Mouse (Mus musculus): Measurements from ENCODE around the gene Angptl1. TPM values are rescaled to one million over a fixed set of nuclear protein-coding genes. Genes with fewer than 3 reads are reported as not detected.

Gene Angptl1
- total RNA-seq (2015; ENCODE audit: low replicate concordance) (not detected in 2 replicates), total RNA-seq (2017; ENCODE audit: low replicate concordance) (not detected in 2 replicates)

DNA sequence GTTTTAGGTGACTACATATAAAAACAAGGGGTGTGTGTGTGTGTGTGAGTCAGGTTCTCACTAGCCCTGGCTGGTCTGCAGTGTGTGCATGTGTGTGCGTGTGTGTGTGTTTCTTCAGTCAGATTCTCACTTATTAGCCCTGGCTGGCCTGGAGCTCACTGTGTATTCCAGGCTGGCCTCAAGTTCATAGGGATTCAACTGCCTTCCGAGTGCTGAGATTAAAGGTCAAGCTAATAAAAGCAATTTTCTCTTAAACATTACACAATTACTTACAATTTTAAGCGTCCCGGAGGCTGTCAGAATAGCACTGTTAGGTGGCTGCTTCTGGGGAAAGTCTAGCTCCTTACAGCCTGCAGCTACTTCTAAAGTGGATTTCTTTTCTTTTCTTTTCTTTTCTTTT is at the start of gene Angptl1:
Angptl1 (plus strand) TSS at position 386 of the 400 bp plus-strand sequence.
- ATAC-seq (replicated peaks; ENCODE audit: low FRiP score, poor library complexity, severe bottlenecking): no peak

DNA sequence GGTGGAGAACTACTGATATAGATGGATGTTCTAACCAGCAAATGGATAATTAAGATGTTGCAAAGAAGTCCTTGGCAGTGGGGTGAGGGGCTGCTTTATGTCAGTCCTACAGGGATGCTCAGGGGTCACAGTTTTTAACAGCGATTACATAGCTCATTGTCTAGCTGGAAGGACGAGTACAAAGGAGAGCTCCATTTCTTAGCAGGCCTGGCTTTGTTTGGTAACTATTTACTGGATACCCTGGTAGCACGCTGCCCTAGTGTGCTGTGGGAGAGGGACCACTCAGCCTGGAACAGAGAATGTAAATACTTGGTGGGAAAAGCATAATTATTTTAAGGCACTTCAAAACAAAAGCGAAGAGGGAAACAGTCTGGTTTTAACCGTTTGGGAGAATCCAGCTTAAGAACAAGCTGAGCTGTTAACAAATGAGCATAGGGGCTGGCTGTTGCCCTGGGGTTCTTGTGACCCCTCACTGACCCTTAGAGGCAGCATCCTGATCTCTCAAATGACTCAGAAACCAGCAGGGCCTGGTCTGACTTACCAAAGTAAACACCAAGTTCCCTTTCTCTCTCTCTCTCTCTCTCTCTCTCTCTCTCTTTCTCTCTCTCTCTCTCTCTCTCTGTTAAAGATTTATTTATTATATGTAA is 48.4 kb upstream of the Angptl1 start:
- no peak for ATAC-seq (replicated peaks; ENCODE audit: low FRiP score, poor library complexity, severe bottlenecking)

DNA sequence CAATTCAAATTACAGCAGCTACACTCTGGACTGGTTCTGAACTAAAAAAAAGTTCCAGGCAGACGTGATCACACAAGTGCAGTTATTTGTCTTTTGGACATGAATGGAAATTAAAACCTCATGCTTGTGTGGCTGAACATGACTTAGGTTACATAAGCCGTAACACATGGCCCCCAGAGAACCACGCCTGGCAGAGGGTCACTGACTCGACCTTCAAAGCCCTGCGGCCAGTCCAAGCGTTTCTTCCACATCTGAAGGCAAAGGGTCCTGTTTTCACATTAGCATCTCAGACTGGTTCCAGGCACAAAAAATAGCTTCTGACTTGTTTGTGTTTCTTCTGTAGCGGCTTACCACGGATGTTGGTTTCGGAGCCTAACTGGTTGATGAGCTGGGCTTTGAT is 42.1 kb upstream of the Angptl1 start:
- ATAC-seq (replicated peaks; ENCODE audit: low FRiP score, poor library complexity, severe bottlenecking): no peak

DNA sequence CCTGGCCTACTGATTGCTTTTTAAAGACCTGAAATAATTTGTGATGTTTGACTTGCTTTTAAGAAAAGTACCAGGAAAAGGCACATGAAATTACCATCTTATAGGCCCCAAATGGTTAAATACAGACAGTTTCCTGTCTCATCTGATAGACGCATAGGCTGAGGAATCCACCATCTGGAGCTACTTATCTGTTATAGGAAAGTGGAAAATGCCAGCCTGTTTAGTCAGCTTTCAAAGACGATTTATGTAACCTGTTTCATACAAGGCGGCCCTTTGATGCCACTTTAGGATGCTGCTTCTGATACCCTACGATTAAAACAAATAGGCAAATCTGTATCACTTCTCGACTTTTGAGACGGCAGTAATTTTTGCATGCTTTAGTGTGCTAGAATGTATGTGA is 37.1 kb upstream of the Angptl1 start:
- ATAC-seq (replicated peaks; ENCODE audit: low FRiP score, poor library complexity, severe bottlenecking): no peak

DNA sequence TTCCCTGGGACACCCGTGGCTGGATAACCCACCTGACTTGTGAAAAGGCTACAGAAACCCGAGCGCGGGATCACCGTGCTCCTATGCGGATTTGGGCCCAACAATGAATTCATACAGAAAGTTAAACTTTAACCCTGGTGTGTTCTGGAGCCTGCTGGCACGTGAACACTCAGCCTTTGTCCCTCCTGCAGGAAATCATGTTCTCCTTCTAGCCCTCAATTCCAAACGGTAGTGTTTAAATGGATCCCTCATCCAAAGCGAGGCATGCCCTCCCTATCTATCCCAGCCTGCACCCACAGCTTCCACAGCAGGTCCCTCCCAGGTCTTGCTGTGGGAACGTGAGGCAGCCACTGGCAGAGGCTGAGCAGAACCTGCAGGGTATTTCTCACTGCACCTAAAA is 30.0 kb upstream of the Angptl1 start:
- ATAC-seq (replicated peaks; ENCODE audit: low FRiP score, poor library complexity, severe bottlenecking): no peak

DNA sequence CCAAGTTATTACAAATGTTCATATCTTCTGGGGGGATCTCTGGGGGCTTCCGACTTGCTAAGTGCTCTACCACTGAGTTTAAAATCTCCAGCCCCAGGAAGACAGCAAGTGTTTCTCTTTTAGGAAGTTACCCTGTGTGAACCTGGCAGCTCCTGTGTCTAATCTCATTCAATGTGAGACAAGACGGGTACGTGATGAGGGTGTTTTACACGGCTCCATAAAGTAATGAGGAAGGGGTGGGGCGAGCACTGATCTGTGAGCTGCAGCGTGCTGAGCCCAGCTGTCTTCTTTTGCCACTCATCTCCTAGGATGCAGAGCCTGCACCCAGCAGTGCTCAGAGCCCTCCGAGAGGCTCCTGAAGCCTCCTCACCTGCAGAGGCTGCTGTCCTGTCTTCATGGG is 26.4 kb upstream of the Angptl1 start:
- ATAC-seq (replicated peaks; ENCODE audit: low FRiP score, poor library complexity, severe bottlenecking): no peak

DNA sequence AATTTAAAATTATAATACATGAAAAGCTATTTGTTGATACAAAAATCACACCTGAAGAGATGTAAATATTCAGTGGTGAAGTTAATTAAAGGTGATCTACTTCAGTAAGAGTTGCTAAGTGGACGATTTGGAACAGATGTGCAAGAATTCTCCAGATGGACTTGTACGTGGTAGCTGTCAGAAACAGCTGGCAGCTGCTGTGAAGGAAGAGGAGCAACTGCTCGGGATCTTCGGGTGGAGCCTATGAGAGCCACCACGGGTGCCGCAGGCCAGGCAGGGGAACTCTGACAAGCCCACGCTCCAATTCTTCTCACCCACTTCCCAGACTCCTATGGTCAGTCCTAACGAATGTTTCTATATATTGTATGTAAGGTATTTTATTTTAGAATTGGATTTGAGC is 25.6 kb upstream of the Angptl1 start:
- no peak for ATAC-seq (replicated peaks; ENCODE audit: low FRiP score, poor library complexity, severe bottlenecking)

DNA sequence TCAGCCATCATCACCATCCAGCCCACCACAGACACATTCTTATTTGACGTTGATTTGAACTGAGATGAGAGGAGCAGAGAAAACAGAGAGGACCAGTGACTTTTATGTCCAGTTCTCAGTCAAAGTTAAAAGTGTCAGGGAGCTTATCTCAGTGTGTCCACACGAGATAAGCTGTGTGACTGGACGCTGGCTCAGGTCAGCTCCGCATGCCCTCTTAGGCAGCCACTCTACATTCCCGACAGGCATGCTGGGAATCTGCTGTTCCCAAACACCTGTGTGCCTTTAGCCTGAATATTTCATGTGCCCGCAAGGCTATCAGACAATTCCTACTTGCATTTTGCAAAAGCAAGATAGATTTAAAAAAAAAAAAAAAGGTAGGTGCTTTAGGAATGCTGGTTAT is 24.9 kb upstream of the Angptl1 start:
- no peak for ATAC-seq (replicated peaks; ENCODE audit: low FRiP score, poor library complexity, severe bottlenecking)

DNA sequence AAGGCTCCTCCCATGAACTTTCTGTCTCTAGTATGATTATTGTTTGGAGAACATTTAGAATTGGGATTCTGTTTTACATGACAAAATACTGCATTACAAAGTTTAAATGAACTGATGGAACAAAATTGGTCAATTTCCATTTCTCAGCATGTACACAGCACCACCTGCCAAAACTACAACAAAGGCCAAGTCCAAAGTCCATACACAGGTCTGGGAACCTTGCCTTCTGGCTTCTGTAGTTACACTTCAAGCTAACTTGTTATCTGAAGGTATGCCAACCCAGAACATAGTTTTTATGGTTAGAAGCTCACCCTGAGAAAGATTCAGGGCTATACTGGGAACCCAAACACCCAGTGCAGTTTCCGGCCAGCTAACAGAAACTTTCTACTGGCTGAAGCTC is 19.1 kb upstream of the Angptl1 start:
- no peak for ATAC-seq (replicated peaks; ENCODE audit: low FRiP score, poor library complexity, severe bottlenecking)

DNA sequence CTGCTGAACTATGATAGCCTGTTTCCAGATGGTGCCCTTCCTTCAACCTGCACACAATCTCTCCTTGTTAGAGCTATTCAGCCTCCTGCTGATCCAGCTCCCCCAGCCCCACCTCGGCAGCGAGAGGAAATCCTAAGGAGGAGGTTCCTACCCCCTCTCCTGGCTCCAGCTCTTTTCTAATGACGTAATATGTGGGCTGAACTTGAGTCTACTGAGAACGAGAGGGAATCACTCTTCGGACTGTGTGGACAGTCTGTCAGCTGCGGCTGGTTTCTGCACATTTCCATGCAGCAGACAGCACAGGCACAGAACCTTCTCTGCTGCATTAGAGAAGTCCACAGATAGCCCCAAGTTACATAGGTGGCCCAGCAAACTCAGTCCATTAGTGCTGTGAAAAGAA is 333 bp downstream of the Angptl1 start:
- no peak for ATAC-seq (replicated peaks; ENCODE audit: low FRiP score, poor library complexity, severe bottlenecking)

DNA sequence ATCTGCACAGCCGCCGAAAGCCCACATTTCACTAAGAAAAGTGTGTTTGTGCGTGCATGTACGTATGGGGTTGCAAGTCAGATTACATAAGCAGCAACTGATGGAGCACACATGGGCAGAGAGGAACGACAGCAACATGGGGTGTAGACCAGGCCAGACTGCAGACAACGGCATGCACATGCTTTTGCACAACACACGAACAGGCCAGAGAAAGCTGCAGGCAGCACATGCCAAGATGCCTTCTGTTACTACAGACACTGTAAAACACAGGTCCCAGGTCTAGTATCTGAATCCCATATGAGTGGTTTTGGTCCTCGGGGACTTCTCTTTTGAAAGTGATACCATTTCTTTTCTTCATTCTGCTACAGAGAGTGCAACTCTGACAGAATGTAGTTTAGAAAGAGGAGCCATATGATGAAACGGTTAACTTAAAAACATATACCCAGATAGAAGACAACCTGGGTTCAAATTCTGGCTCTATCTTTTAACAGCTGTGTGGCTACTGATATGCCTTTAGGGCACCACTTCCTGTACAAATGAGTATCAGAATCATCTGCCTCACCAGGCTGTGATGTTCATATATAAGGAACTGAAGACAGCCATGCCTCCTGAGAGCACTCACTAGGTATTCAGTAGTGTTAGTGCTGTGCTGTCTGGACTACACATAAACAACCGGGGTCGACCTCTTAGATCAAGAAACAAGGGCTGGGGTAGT is 3.4 kb downstream of the Angptl1 start:
- ATAC-seq (replicated peaks; ENCODE audit: low FRiP score, poor library complexity, severe bottlenecking): no peak; the same call in 1 of the 2 replicates

DNA sequence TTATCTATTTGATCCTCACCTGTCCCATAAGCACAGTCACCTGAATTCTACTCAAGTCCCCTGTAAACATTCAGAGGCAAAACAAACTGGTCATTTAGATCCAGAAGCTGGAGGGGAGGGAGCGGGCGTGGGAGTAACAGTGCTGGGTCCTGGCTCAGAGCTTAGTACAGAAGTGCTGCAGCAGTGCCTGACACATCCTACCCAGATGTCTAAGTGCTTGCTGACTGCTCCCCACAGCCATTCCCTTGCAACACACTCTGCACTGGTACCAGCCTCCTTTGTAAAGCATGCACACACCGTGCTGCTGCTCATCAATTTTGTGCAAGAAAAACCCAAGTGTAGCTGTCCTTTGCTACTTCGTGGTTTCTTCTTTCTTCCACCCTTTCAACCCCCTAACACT is 8.7 kb downstream of the Angptl1 start:
- ATAC-seq (replicated peaks; ENCODE audit: low FRiP score, poor library complexity, severe bottlenecking): no peak

DNA sequence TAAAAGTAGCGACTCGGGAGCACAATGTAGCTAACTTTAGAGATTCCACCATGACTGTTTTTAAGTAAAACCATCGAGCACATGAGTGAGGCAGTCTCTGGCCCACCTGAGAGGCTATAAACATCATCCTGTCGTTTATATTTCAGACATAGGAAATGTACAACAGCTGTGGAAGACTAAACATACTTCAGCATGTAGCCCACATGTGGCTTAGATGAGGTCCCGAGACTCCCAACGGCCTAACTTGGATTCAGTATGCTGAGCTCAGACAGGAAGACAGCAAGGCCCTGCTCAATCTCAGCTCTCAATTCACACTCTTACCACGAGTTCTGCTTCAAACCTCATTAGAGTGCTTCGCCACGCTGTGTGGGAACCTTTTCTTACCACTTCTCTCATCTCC is 14.0 kb downstream of the Angptl1 start:
- no peak for ATAC-seq (replicated peaks; ENCODE audit: low FRiP score, poor library complexity, severe bottlenecking)

DNA sequence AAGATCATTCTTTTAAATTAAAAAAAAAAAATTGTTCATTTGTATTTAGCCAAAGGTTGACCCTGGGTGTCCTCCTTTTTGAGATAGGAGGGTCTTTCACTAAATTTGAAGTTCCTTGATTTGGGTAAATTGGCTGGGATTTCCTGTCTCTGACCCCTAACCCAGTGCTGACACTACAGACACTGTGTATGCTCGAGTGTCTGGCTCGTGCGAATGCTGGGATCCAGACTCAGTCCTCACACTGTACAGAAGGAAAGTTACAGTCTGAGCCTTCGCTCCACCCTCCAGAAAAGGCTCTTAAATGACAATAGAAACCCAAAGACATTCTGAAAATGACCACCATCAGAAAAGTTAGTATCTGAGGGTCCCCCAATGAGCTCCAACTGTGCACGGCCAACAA is 14.5 kb downstream of the Angptl1 start:
- no peak for ATAC-seq (replicated peaks; ENCODE audit: low FRiP score, poor library complexity, severe bottlenecking)

DNA sequence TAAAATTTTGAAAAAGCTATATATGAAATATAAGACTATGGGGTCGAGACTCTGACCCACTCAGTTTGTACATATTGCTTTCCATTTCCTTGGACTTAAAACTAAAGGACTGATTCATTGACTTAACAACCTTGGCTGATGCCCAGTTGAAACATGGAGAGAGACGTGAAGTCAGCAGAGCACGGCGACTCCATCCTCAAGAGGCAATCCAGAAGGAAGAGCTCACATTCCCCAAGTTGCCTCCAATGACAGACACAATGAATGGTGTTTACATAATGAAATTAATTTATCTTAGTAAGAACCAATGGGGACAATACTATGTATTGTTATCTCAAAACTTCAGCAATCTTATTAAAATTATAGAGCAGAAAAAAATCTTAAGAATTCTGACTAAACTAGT is 16.2 kb downstream of the Angptl1 start:
- ATAC-seq (replicated peaks; ENCODE audit: low FRiP score, poor library complexity, severe bottlenecking): no peak

DNA sequence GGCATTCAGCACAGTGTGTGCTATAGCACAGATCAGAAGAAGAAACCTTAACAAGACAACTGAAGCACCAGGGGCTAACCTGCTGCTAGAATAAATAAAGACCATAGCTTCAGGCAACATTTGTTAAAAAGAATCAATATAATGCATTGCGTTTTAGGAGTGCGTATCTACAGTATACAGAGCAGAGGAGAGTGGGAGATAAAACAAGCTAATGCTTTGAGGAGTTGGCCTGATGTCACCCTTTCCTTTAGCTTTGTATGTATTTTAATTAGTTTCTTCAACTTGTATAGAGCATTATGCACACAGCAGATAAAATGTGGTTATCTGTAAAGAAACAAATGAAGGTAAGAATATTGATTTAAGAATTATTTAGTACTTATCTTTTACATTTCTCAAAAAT is 18.3 kb downstream of the Angptl1 start:
- ATAC-seq (replicated peaks; ENCODE audit: low FRiP score, poor library complexity, severe bottlenecking): no peak

DNA sequence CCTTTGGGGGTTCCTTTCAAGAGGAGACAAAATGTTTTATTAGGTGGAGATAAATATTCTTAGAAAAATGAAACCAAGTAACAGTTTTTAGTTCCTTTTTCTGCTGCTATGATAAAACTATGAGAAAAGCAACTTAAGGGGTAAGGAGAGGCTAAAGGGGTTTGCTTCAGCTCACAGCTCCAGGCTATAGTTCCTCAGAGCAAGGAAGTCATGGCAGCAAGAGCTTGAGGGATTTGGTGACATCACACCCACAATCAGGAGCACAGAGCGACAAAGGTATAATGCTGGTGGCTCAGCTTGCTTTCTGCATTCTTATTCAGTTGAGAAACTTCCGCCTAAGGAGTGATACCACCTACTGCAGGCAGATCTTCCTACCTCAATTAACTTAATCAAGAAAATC is 20.8 kb downstream of the Angptl1 start:
- no peak for ATAC-seq (replicated peaks; ENCODE audit: low FRiP score, poor library complexity, severe bottlenecking)

DNA sequence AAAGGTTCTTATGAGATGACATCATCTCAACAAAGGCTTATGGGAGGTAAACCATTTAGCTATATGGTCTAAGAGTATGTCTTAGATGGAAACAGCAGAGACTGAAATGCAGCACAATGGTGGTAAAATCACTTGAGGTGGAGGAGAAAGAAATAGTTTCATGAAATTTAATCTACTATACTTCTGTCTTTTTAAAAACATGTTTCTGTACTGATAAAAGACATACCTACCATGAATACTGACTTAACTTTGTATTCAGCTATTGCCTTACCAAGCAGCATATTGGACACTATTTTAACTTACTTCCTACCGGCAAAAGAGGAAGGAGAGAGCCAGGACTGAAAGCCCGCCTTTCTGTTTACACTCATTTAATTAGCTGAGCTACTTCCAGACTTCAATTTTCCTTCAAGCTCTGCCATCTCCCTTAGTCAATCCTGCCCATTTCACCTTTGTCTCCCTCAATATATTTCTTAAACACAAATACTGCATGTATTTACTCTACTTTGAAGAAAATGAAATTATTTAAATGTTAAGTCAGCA is 21.4 kb downstream of the Angptl1 start:
- no peak for ATAC-seq (replicated peaks; ENCODE audit: low FRiP score, poor library complexity, severe bottlenecking)

DNA sequence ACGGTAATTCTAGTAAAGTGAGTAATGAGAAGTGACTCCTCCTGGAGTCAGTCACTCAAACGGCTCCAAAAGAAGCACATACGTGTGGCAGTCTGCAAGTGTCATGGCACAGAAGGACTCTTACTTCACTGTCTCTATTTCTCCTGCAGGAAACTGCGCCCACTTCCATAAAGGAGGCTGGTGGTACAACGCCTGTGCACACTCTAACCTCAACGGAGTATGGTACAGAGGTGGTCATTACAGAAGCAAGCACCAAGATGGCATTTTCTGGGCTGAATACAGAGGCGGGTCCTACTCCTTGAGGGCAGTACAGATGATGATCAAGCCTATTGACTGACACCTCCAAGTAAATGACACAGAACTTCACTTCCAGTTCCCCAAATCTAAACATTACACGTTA is 21.9 kb downstream of the Angptl1 start:
- no peak for ATAC-seq (replicated peaks; ENCODE audit: low FRiP score, poor library complexity, severe bottlenecking)

DNA sequence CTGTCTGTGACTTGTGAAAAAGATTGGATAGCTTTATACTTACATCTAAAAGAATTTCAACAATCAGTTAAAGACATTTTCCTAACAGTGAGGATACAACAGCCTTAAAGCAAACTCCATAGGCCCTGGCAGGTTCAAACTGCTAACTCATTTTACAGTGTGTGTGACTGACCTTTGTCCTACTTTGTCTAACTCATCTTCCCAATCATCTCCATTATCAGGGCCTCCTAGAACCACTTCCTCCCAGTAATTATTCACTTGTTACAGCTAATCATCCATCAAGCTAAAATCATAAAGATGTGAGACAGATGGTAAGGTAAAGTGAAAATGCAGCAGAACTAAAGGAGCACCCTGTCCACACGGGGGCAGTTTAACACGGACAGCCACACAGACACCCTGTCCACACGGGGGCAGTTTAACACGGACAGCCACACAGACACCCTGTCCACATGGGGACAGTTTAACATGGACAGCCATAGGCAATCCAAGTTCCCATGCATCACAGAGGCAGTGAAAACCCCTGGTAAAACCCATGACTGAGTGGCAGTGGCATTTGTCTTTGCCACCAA is 23.2 kb downstream of the Angptl1 start:
- peak; percentile 55; the same call in 1 of the 2 replicates for ATAC-seq (replicated peaks; ENCODE audit: low FRiP score, poor library complexity, severe bottlenecking)

DNA sequence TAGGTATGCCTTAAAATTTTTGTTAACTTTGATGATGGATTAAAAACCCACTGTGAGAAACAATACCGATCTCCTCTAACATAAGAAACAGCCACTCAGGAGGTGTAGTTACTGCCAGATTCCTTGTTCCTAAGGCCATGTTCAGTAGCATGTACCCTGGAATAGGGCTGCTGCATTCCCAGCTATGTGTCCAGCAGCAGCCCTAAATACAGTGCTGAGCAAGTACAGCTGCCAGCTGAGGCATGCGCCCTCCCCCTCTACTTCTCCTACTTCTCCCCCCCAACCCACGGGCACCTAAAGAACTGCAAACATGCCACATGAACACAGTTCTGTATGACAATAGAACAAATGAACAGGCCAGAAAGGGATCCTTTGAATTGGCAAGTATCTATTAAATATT is 25.4 kb downstream of the Angptl1 start:
- no peak for ATAC-seq (replicated peaks; ENCODE audit: low FRiP score, poor library complexity, severe bottlenecking)

All from erythroblast, adult 5-6 weeks (primary cell).